Mouse (Mus musculus) yolk sac, embryonic 10.5 days (tissue): ENCODE data around the gene Tmem184b.
A peak's percentile ranks its signal among the peaks of the same experiment; 100 is the strongest.

ENCODE experiments used
- DNase-seq: peaks from one replicate; pipeline ENCODE4 v3.0.0-alpha.2; 2017; ENCODE audit warnings: low spot score

Tmem184b gene

GRCm38 (mm10) chr15:79402836-79403762 is at the start of gene Tmem184b:
Tmem184b (minus strand) TSS chr15:79403569.
- DNase-seq, result peak; percentile 77

GRCm38 (mm10) chr15:79448041-79448440 is 44.7 kb upstream of the Tmem184b start:
- no peak for DNase-seq

- DNase-seq, result no peak
These were observed 42.7 kb upstream of the Tmem184b start for GRCm38 (mm10) chr15:79445786-79446654.

- DNase-seq, result no peak
These were observed 40.6 kb upstream of the Tmem184b start for GRCm38 (mm10) chr15:79443856-79444410.

- DNase-seq, result no peak
These were observed 39.7 kb upstream of the Tmem184b start for GRCm38 (mm10) chr15:79442961-79443518.

- DNase-seq, result no peak
These were observed 38.9 kb upstream of the Tmem184b start for GRCm38 (mm10) chr15:79442257-79442611.

- DNase-seq, result peak; percentile 67
These were observed 38.2 kb upstream of the Tmem184b start for GRCm38 (mm10) chr15:79441331-79442256.

GRCm38 (mm10) chr15:79440651-79441330 is 37.4 kb upstream of the Tmem184b start:
- no peak for DNase-seq

- DNase-seq, result no peak
These were observed 36.9 kb upstream of the Tmem184b start for GRCm38 (mm10) chr15:79440223-79440622.

- no peak for DNase-seq
These were observed 36.0 kb upstream of the Tmem184b start for GRCm38 (mm10) chr15:79439386-79439785.

GRCm38 (mm10) chr15:79438816-79439215 is 35.4 kb upstream of the Tmem184b start:
- DNase-seq, result no peak

GRCm38 (mm10) chr15:79438209-79438810 is 34.9 kb upstream of the Tmem184b start:
- no peak for DNase-seq

GRCm38 (mm10) chr15:79437541-79438208 is 34.3 kb upstream of the Tmem184b start:
- DNase-seq, result no peak

GRCm38 (mm10) chr15:79436481-79436921 is 33.1 kb upstream of the Tmem184b start:
- no peak for DNase-seq

- no peak for DNase-seq
These were observed 31.9 kb upstream of the Tmem184b start for GRCm38 (mm10) chr15:79435191-79435671.

GRCm38 (mm10) chr15:79432892-79433291 is 29.5 kb upstream of the Tmem184b start:
- DNase-seq, result peak; percentile 30

GRCm38 (mm10) chr15:79432328-79432727 is 29.0 kb upstream of the Tmem184b start:
- no peak for DNase-seq

GRCm38 (mm10) chr15:79431925-79432324 is 28.6 kb upstream of the Tmem184b start:
- DNase-seq, result no peak

- no peak for DNase-seq
These were observed 27.2 kb upstream of the Tmem184b start for GRCm38 (mm10) chr15:79430461-79431000.
